22 mouse cellular contexts compared by ENCODE assay signal in the genomic region with DNA sequence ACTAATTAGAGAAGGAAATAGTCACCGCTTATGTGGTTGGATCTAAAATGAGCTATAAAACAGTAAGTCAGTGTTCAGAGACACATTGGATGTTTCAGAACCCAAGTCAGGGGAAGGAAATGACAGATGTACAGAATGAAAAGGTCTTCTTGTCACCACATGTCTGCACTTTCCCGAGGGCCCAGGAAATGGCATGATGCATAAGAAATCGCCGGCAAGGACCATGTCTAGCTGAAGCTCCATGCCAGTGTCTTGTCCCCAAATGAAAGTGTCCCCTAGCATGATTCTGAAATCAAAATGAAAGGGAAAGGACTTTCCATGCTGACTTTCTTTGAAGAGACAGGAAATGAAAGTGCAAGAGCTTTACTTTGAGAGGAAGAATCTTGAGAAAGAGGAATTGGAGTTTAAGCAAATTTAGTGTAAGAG. TPM values are rescaled to one million over a fixed set of nuclear protein-coding genes. Genes with fewer than 3 reads are reported as not detected.
DNase-seq lines count a peak whose midpoint lies in the region; ATAC-seq and TF ChIP-seq lines count a peak whose summit lies in the region.
"Had no signal": no experiment of that assay in that cellular context is flagged by ENCODE, and none has a peak within 500 bp of the region (broad histone marks: within the 10 kb centered on the region; RNA-seq: fewer than 3 reads in every experiment).

No protein-coding gene starts in this region.

- 64% methylated on average over 4 of the region's 4 CpGs for WGBS in heart, adult 2 months
- WGBS in midbrain, embryonic 15.5 days: 91% methylated on average over 4 of the region's 4 CpGs

- H3K36me3 ChIP-seq in heart, adult 2 months (ENCODE audit: control insufficient read depth, insufficient read depth, low read length): no peaks in the 10 kb centered on the region
- H3K36me3 ChIP-seq in midbrain, embryonic 15.5 days (replicated peaks): no peaks in the 10 kb centered on the region
- H3K36me3 ChIP-seq: embryonic facial prominence, embryonic 10.5 days; heart, embryonic 12.5 days; hindbrain, embryonic 15.5 days had no signal

- intact Hi-C loops in heart, adult 2 months (cut with DNase I): no loop called here
- intact Hi-C loops in left cerebral cortex, postnatal 14 days (cut with DNase I): no loop called here

- no peak overlapping the region for H3K27ac ChIP-seq in heart, adult 2 months
- H3K27ac ChIP-seq in midbrain, embryonic 15.5 days: no peak overlapping the region
- H3K27ac ChIP-seq: embryonic facial prominence, embryonic 10.5 days; forebrain, embryonic 13.5 days; hindbrain, embryonic 15.5 days; kidney, postnatal 0 days had no signal

- no peak overlapping the region for H3K9ac ChIP-seq in heart, adult 2 months (ENCODE audit: low read depth, low read length)
- no peak overlapping the region for H3K9ac ChIP-seq in midbrain, embryonic 15.5 days
- H3K9ac ChIP-seq: forebrain, embryonic 13.5 days; heart, embryonic 12.5 days; hindbrain, embryonic 15.5 days; liver, postnatal 0 days had no signal

- H3K79me2 ChIP-seq in heart, adult 2 months (replicated peaks; ENCODE audit: control insufficient read depth, insufficient read depth, low read length): no peaks in the 10 kb centered on the region

- no peaks in the 10 kb centered on the region for H3K27me3 ChIP-seq in heart, adult 2 months (ENCODE audit: control insufficient read depth, insufficient read depth, low read length)
- no peaks in the 10 kb centered on the region for H3K27me3 ChIP-seq in midbrain, embryonic 15.5 days (replicated peaks)
- H3K27me3 ChIP-seq: forebrain, embryonic 13.5 days; heart, embryonic 12.5 days; hindbrain, embryonic 15.5 days; Patski had no signal

- TF ChIP-seq POLR2A in heart, adult 2 months (IDR thresholded peaks at IDR 0.05; ENCODE audit: insufficient read depth, low read depth, low read length): no peak

- no peak for TF ChIP-seq CTCF in heart, adult 2 months (IDR thresholded peaks at IDR 0.05)

- no peak overlapping the region for H3K4me2 ChIP-seq in midbrain, embryonic 15.5 days
- H3K4me2 ChIP-seq: forebrain, embryonic 13.5 days; heart, embryonic 12.5 days; hindbrain, embryonic 15.5 days; midbrain, embryonic 11.5 days had no signal

- peaks cover 4% of the 10 kb centered on the region for H3K4me1 ChIP-seq in heart, adult 2 months (ENCODE audit: control insufficient read depth, insufficient read depth, low read length)
- H3K4me1 ChIP-seq in midbrain, embryonic 15.5 days: no peaks in the 10 kb centered on the region
- H3K4me1 ChIP-seq: forebrain, embryonic 13.5 days; hindbrain, embryonic 15.5 days had no signal

- DNase-seq in heart, adult 11 months: peak; percentile 39
- DNase-seq in heart, adult 2 months: no peak
- DNase-seq in CD4-positive helper T cell, adult 2 months (ENCODE audit: low read depth, low spot score): peak; percentile 47
- DNase-seq in cerebellum, adult 11-12 months: no peak
- DNase-seq in left cerebral cortex, postnatal 14 days (ENCODE audit: low spot score in 2 of 2): no peak
- DNase-seq: cerebellum, adult 18-20 months; cerebellum, postnatal 36 days; gastrocnemius, postnatal 36 days; kidney, adult 11 months; liver, postnatal 0 days; lung, postnatal 14 days had no signal

- peak; percentile 57 for ATAC-seq in common myeloid progenitor, adult 5-6 weeks (replicated peaks; ENCODE audit: low read depth, poor library complexity, severe bottlenecking)
- peak; percentile 35 for ATAC-seq in megakaryocyte progenitor cell, adult 5-6 weeks (replicated peaks; ENCODE audit: poor library complexity)
- no peak for ATAC-seq in midbrain, embryonic 15.5 days (replicated peaks)
- ATAC-seq: forebrain, embryonic 13.5 days; liver, postnatal 0 days; Patski had no signal

- no peak for TF ChIP-seq EP300 in heart, adult 2 months (IDR thresholded peaks at IDR 0.05; ENCODE audit: insufficient read depth, low read depth, low read length)

- no peak overlapping the region for H3K4me3 ChIP-seq in heart, adult 2 months
- H3K4me3 ChIP-seq in midbrain, embryonic 15.5 days: no peak overlapping the region
- H3K4me3 ChIP-seq: embryonic facial prominence, embryonic 10.5 days; forebrain, embryonic 13.5 days; heart, embryonic 12.5 days; hindbrain, embryonic 15.5 days; myocyte had no signal

- H3K9me3 ChIP-seq in midbrain, embryonic 15.5 days: no peaks in the 10 kb centered on the region
- H3K9me3 ChIP-seq: embryonic facial prominence, embryonic 10.5 days; forebrain, embryonic 13.5 days; heart, embryonic 12.5 days; hindbrain, embryonic 15.5 days had no signal

RNA-seq across cellular contexts. Expression of gene Cd2ap, which starts 10.8 kb away (rescaled TPM):
- total RNA-seq in heart, adult 2 months (2021): 10 to 100 TPM; 16.9 to 17.8 TPM
- polyA plus RNA-seq in heart, adult 2 months (2012; rRNA removed): 5.0 and 9.7 TPM in 2 replicates
- 16.6 and 17.4 TPM in 2 replicates for total RNA-seq in common myeloid progenitor, adult 5-6 weeks (2017)
- 14.1 and 16.4 TPM in 2 replicates for total RNA-seq in megakaryocyte progenitor cell, adult 5-6 weeks (2015)
- 10.1 and 13.3 TPM in 2 replicates for total RNA-seq in megakaryocyte progenitor cell, adult 5-6 weeks (2017)
- total RNA-seq in left cerebral cortex, postnatal 14 days (2021): 10 to 100 TPM; 18.8 to 19.4 TPM
- polyA plus RNA-seq in midbrain, embryonic 15.5 days (2015; fragmentation: Nextera tagmentation; extraction: Ambion mirVana): 8.3 and 8.4 TPM in 2 replicates

Comparison
In these comparisons a context has a peak if more than half of its experiments do, and no peak if none do; other contexts are left out.
1. DNase-seq: peak in heart, adult 11 months (single experiment) and CD4-positive helper T cell, adult 2 months (single experiment); none in heart, adult 2 months (0 of 2), cerebellum, adult 11-12 months (single experiment) and left cerebral cortex, postnatal 14 days (0 of 2).